Mouse (Mus musculus) adrenal gland, postnatal 10 days (tissue): ENCODE measurements around the gene Ercc5. TPM values are rescaled to one million over a fixed set of nuclear protein-coding genes. Genes with fewer than 3 reads are reported as not detected.

Experiments
- DNase-seq: peaks from one replicate; pipeline ENCODE4 v3.0.0; 2021; ENCODE audit warnings: mixed read lengths
- total RNA-seq, 2 experiments: library from RNA; stranded (reverse); gene quantifications; 2 replicates each; pipeline ENCODE4 v1.2.3; 2021

Ercc5 gene
- total RNA-seq, 2 experiments from 2014 or later = 15.8 to 20.3 TPM

DNA sequence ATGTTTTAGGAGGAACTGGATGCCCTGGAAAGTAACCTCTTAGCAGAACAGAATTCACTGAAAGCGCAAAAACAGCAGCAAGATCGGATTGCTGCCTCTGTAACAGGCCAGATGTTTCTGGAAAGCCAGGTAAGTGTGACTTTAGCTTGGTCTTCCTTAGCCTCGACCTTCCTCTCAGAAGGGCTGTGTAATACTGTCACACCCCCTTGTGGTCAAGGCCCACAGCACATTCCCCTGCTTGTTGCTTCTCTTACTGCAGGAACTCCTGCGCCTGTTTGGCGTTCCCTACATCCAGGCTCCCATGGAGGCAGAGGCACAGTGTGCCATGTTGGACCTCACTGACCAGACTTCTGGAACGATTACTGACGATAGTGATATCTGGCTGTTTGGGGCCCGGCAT, 26.4 kb downstream of the Ercc5 start:
- DNase-seq = peak; percentile 10

DNA sequence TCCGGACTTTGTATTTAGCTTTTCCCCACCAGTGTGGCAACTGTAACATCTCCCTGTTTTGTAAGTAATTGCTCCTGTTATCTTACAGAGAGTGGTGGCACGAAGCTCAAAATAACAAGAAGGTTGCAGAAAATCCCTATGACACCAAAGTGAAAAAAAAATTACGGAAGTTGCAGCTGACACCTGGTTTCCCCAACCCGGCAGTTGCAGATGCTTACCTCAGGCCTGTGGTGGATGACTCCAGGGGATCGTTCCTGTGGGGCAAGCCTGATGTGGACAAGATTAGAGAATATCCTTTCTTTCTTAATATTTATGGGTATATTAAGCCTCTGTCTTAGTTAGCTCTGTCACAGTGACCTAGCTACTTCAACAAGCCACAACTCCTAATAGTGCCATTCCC, 30.5 kb downstream of the Ercc5 start:
- no peak for DNase-seq

DNA sequence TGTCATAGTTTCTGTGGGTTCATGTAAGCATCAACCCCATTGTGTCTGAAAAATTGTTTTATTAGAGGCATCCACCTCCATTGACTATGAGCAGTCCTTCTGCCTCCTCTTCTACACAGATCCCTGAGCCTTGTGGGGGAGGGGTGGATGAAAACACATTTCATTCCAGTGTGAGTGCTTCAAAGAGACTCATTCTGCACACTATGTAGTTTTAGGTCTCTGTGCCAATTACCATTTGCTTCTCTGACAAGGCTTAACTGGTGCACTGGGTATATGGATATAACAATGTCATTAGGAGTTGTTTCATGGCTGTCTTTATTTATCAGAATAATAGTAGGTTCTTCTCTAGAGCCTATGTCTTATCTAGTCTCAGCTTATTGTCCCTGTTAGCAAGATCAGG, 38.9 kb downstream of the Ercc5 start:
- DNase-seq = no peak

DNA sequence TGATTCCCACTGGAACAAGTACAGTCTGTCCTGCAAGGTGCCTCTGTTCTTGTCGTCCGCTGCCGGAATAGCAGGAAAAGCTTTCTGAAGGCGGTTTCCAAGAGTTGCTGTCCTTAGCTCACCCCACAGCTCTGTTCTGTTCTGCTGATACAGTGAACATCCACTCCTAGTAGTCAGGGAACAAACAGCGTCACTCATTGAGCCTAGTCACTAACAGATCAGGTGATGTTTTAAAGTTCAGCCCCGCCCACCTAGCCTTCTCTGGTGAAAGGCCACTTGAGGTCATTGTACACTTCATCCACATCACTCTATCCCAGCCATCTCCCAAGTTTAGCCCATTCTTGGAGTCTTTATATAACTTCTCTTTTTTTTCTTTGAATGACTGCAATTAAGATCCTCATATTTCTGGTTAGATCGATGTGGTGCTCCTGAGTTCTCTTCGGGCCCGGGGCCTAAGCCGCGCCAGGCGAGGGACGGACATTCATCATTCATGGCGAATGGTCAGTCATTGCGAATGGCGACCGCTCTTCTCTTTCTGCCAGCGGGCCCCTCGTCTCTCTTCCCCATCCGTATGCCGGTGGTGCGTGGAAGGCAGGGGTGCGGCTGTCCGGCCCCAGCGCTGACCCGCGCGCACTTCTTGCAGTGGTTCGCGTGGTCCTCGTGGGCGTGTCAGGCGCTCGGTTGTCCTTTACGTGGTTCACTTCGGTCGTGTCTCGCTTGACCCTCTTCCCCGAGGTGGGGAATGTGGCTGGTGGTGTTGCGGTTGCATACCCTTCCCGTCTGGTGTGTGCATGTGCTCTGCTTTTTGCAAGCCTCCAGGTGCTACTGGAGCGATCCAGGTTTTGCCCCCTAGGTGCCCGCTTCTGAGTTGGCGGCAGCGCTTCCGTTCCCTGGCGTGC, 51.0 kb downstream of the Ercc5 start:
- peak; percentile 26 for DNase-seq

DNA sequence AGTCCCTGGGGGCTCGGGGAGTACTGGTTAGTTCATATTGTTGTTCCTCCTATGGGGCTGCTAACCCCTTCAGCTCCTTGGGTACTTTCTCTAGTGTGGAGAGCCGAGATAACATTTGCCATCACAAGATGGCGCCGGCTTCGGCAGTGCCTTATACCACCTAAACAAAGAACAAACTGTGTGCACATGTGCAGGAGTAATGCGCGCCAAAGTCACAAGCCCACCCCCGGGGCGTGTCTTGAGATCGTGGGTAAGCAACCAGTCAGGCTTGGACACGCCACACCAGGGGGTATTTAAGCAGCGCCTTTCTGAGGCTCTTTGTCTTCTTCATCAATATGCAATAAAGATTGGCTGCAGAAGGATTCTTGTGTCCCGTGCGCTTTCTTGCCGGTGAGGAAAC, 55.3 kb downstream of the Ercc5 start:
- DNase-seq = no peak

DNA sequence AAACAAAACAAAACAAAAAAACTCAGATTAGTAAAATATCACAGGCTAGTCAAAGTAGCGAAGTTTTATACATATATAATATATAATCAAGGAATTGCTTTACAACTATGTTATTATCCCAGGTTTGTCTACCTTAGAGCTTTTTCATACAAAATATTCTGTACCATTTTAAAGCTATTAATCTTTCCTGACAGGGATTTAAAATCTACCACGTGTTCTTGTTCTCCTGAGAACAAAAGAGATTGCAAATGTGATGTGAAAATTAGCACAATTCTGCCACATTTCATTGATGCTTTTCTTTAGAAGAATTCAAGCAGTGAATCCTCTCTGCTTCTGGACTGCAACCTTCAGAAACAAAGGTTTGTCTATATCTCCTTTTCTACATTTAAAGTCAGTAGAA, 66.9 kb downstream of the Ercc5 start:
- DNase-seq = no peak

DNA sequence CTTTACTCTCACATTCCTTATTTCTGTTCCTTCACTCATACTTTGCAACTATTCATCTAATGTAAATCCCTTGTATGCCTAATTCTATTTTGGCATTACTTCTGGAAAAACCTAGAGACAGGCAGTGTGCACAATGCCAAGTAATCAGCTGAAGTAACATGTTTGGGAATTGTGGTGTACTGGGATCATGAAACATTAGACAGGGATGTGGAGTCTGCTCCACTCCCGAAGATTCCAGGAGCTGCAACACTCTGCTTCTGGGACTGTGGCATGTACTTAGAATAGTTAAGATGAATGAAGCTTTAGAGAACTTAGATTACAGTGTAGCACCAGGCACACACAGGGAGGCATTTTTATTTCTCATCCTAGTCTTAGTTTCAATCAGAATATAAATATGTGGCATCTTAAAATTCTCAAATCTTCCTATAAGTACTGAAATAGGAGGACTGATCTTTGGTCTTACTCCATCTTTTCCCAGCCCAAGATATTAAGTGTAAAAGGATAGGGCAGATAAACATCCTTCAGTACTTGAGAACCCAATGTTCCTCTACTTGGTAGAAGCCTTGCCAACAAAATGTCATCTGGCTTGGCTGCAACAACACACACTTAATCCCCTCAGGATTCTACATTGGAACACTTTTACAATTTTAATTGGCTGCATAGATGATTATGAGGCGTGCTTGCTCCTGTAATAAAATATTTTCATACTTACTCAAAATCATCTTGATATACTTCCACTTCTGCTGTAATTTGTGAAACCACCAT, 69.0 kb downstream of the Ercc5 start:
- no peak for DNase-seq

DNA sequence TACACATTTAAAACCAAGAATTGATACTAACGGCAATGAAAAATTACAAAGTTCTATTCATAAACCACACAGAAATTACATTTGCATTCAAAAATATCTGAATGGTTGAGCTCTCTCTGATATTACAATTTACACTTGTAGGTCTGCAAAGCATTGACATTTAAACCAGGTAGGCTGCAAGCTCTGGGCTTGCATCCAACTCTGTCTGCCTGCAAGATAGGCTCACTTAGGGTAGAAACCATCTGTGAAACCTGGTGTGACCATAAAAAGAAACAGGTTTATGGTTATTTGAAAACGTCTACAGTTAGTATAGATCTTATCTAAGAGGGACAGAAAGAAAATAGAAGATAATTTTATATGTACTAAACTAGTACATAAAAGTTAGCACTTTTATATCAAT, 69.6 kb downstream of the Ercc5 start:
- no peak for DNase-seq

DNA sequence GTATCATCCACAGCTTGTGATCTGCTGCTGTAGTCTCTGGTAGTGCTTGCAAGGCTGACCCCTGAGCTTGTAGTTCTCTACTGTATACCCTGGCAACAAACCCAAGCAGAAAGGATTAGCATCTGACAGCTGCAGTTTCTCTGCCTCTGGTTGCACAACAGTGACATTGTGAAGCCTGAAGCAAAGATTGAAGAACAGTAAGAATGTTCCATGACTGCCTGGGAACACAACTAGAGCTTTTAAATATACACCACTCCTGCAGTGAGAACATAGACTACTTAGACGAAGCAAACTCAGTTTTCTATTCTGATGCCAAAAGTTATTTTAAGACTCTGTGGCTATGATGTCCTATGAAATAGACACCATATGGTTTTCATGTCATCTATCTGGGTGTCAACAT, 71.3 kb downstream of the Ercc5 start, which contains the start of gene Mettl21e:
Gene Mettl21e, minus strand, starts transcription at position 86 of the 400 bp plus-strand sequence.
- DNase-seq = no peak

DNA sequence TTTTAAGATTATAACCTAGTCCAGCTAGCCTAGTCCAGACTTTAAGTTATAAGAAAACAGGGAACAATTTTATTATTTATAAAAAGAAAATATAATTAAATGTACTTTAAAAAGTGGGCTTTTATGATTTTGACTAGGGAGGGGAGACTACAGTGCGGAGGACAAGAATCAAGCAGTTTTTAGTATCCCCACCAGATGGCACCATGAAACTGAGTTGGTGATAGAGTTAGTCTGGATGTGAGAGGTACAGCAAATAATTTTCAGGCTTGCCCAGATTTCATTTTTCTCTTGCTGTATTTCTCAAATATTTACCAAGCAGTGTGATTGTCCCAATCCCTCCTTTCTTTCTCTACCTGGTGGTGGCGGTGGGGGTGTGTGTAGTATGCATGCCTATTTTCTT, 81.5 kb downstream of the Ercc5 start:
- peak; percentile 70 for DNase-seq

Other genes with a start within 250 kb of the Ercc5 start
- gene Tpp2, start 214.1 kb upstream of the Ercc5 start, total RNA-seq = 10 to 100 TPM; 42.7 to 49.8 TPM
- 1 to 10 TPM; 1.5 to 1.6 TPM for gene Mettl21c, start 127.7 kb upstream of the Ercc5 start, total RNA-seq
- under 1 TPM in 1 of 2 experiments, not detected in 1; 0.03 TPM for gene Gm8251, start 85.8 kb upstream of the Ercc5 start, total RNA-seq
- gene Tex30, start 45.3 kb upstream of the Ercc5 start, total RNA-seq = 10 to 100 TPM; 15.3 to 17.3 TPM
- 10 to 100 TPM; 21.0 to 21.8 TPM for gene Kdelc1, start 28.9 kb upstream of the Ercc5 start, total RNA-seq
- gene Bivm, start 28.8 kb upstream of the Ercc5 start, total RNA-seq = 10 to 100 TPM; 13.2 to 19.4 TPM
- under 1 TPM in 1 of 2 experiments, not detected in 1; 0.21 TPM for gene Mettl21e, start 71.2 kb downstream of the Ercc5 start, total RNA-seq